Mouse (Mus musculus): ENCODE measurements around the gene Ubl4b. TPM values are rescaled to one million over a fixed set of nuclear protein-coding genes. Genes with fewer than 3 reads are reported as not detected.

The Ubl4b gene
- polyA plus RNA-seq, 2 experiments, result 0.31 TPM; not detected in 1

DNA sequence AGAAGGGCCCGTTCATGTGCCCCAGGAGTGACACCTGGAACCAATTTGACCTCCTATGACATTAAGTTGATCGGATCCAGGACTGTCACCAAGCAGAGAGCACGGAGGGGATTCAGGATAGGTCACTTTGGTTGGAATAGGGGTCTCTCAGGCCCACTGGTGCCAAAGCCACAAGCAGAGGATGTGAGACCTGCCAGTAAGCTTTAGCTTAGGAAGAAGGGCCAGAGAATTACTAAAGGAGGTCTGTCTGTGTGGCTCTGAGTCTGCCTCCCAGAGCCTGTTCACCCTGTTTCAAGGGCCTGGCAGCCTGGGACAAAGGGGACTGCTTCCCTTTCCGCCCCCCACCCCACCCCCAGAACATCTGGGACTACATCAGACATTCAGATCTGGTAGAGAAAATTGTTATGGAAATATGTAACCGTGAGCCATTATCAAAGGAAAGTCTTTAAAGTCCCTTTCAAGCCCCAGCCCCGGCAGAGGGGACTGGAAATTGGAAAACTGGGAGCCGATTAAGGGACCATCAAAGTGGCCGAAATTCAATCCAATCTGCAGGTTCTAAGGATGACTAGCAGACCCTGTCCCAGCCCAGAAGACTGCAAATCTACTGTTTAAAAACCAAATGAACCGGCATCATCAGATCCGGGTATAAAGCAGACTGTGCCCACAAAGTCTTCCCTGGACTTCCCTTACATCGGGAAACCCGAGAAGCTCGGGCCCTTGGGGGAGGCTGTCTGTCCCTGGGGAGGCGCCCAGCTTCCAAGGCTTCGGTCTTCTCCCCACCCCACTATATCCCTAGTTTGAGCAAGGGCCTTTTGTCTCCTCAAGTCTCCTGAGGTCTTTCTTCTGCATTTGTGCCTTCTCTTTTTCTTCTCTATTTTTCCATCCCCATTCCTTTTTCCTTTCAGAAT lies 26.5 kb upstream of the Ubl4b start:
- ATAC-seq (ENCODE audit: low FRiP score, low read depth) (no peak), DNase-seq (ENCODE audit: low spot score) (no peak)
- H3K36me3 ChIP-seq (ENCODE audit: control insufficient read depth, insufficient read depth, low read length), result no peaks in the 10 kb centered on the region
- peaks cover 16% of the 10 kb centered on the region for H3K4me1 ChIP-seq (ENCODE audit: control insufficient read depth, insufficient read depth, low read length)
- H3K27me3 ChIP-seq (ENCODE audit: control insufficient read depth, insufficient read depth, low read length), result peaks cover 61% of the 10 kb centered on the region
- WGBS, result 5% methylated on average over 15 of the region's 15 CpGs
- H3K9me3 ChIP-seq (ENCODE audit: control insufficient read depth, low read length), result no peaks in the 10 kb centered on the region
- no peak overlapping the region for H3K4me3 ChIP-seq (replicated peaks; ENCODE audit: low read length)
- H3K4me2 ChIP-seq (replicated peaks; ENCODE audit: low read depth, low read length, severe bottlenecking), result no peak overlapping the region
- no peak overlapping the region for H3K27ac ChIP-seq (replicated peaks; ENCODE audit: low read depth, low read length)
- H3K9ac ChIP-seq (ENCODE audit: low read depth, low read length, severe bottlenecking), result no peak overlapping the region
- no peak for TF ChIP-seq POLR2A (IDR thresholded peaks at IDR 0.05; ENCODE audit: borderline replicate concordance, extremely low read depth, insufficient read depth, insufficient read length)

DNA sequence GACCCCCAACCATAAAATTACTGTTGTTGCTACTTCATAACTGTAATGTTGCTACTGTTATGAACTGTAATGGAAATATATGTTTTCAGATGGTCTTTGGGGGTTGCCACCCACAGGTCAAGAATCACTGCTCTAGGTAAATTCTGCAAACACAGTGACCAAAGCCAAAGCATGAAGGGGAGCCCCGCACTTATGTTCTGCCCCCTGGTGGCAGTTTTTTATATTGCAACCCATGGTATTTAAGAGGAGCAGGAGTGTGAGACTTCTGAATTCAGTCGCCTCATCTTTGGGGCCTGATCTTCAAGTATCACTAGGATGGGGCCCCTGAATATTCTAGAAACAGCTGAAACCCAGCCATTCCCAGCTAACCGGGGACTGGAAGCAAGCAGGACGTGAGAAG lies 24.6 kb upstream of the Ubl4b start:
- Histone ChIP-seq H3K36me3 (ENCODE audit: control insufficient read depth, insufficient read depth, low read length) (no peaks in the 10 kb centered on the region), H3K9me3 (ENCODE audit: control insufficient read depth, low read length) (no peaks in the 10 kb centered on the region), H3K9ac (ENCODE audit: low read depth, low read length, severe bottlenecking) (no peak overlapping the region), H3K4me2 (replicated peaks; ENCODE audit: low read depth, low read length, severe bottlenecking) (no peak overlapping the region), H3K27me3 (ENCODE audit: control insufficient read depth, insufficient read depth, low read length) (peaks cover 47% of the 10 kb centered on the region), H3K4me3 (replicated peaks; ENCODE audit: low read length) (no peak overlapping the region), H3K4me1 (ENCODE audit: control insufficient read depth, insufficient read depth, low read length) (peaks cover 12% of the 10 kb centered on the region; the same call in 1 of the 2 replicates), H3K27ac (replicated peaks; ENCODE audit: low read depth, low read length) (no peak overlapping the region)
- no peak for ATAC-seq (ENCODE audit: low FRiP score, low read depth)
- DNase-seq (ENCODE audit: low spot score), result peak; percentile 45
- no peak for TF ChIP-seq POLR2A (IDR thresholded peaks at IDR 0.05; ENCODE audit: borderline replicate concordance, extremely low read depth, insufficient read depth, insufficient read length)
- WGBS, result 27% methylated on average over 4 of the region's 4 CpGs

DNA sequence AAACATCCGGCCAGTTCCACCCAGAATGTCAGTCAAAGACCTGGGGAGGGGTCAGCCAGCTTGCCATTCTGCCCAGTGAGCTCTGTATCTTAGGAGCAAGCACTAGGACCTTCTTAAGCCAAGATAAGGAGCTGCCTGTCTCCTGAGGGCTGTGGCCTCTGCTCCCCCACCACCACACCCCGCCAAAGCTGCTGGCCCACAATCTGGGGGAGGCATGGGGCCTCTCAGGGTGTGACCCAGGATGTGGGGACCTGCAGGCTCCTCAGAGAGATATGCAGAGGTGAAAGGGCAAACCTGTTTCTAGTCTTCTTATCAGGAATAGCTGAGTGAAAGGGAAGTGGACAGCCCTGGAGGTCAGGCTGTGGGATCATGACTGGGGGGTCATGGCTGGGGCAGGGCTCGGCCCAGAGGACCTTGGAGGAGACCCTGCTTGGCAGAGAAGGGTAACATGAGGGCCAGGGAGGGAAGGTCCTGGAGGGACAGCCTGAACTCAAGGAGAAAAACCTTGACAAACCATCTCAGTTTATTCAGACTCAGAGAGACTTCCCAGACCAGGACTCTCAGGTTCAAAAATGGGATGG lies 23.0 kb upstream of the Ubl4b start:
- no peaks in the 10 kb centered on the region for H3K36me3 ChIP-seq (ENCODE audit: control insufficient read depth, insufficient read depth, low read length)
- H3K27me3 ChIP-seq (ENCODE audit: control insufficient read depth, insufficient read depth, low read length), result peaks cover 32% of the 10 kb centered on the region
- DNase-seq (ENCODE audit: low spot score), result no peak
- H3K4me2 ChIP-seq (replicated peaks; ENCODE audit: low read depth, low read length, severe bottlenecking), result no peak overlapping the region
- no peak overlapping the region for H3K9ac ChIP-seq (ENCODE audit: low read depth, low read length, severe bottlenecking)
- H3K27ac ChIP-seq (replicated peaks; ENCODE audit: low read depth, low read length), result no peak overlapping the region
- ATAC-seq (ENCODE audit: low FRiP score, low read depth), result no peak
- TF ChIP-seq POLR2A (IDR thresholded peaks at IDR 0.05; ENCODE audit: borderline replicate concordance, extremely low read depth, insufficient read depth, insufficient read length), result no peak
- H3K9me3 ChIP-seq (ENCODE audit: control insufficient read depth, low read length), result no peaks in the 10 kb centered on the region
- peaks cover 12% of the 10 kb centered on the region; the same call in 1 of the 2 replicates for H3K4me1 ChIP-seq (ENCODE audit: control insufficient read depth, insufficient read depth, low read length)
- WGBS, result 36% methylated on average over 3 of the region's 3 CpGs
- H3K4me3 ChIP-seq (replicated peaks; ENCODE audit: low read length), result no peak overlapping the region

DNA sequence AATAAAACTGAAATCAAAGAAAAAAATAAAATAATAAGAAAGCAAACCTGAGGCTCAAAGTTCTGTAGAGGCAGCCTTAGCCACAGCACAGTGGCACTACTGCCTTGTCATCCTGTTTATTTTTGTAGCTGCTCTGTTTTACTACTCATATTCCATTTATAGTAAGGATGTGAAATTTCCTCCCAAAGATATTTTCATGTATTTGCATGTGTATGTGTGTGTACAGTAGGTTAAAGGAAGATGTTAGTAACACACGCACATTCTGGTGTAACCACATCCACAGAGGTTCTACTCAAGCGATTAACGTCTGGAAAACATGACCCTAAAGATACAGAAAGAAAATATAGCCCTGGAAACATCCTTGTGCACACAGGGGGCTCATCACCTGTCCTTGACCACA lies 21.9 kb upstream of the Ubl4b start:
- H3K4me1 ChIP-seq (ENCODE audit: control insufficient read depth, insufficient read depth, low read length), result peaks cover 9% of the 10 kb centered on the region; the same call in 1 of the 2 replicates
- no peak for ATAC-seq (ENCODE audit: low FRiP score, low read depth)
- 82% methylated on average over 3 of the region's 3 CpGs for WGBS
- H3K9ac ChIP-seq (ENCODE audit: low read depth, low read length, severe bottlenecking), result no peak overlapping the region
- no peak for DNase-seq (ENCODE audit: low spot score)
- no peak overlapping the region for H3K4me2 ChIP-seq (replicated peaks; ENCODE audit: low read depth, low read length, severe bottlenecking)
- H3K27ac ChIP-seq (replicated peaks; ENCODE audit: low read depth, low read length), result no peak overlapping the region
- no peaks in the 10 kb centered on the region for H3K36me3 ChIP-seq (ENCODE audit: control insufficient read depth, insufficient read depth, low read length)
- no peaks in the 10 kb centered on the region for H3K9me3 ChIP-seq (ENCODE audit: control insufficient read depth, low read length)
- no peak for TF ChIP-seq POLR2A (IDR thresholded peaks at IDR 0.05; ENCODE audit: borderline replicate concordance, extremely low read depth, insufficient read depth, insufficient read length)
- no peak overlapping the region for H3K4me3 ChIP-seq (replicated peaks; ENCODE audit: low read length)
- peaks cover 28% of the 10 kb centered on the region for H3K27me3 ChIP-seq (ENCODE audit: control insufficient read depth, insufficient read depth, low read length)

DNA sequence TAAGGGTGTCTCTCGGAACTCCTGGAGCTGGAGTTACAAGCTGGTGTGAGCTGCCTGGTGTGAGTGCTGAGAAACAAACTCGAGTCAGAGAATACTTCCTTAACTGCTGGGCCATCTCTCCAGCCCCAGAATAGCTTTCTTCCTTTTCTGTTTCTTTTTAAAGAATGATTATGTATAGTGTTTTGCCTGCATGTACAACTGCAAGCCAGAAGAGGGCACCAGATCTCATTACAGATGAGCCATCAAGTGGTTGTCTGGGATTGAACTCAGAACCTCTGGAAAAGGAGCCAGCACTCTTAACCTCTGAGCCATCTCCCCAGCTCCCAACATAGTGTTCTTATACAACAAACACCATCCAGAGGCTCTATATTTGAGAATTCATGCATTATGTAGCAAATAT lies 16.3 kb upstream of the Ubl4b start:
- Histone ChIP-seq H3K36me3 (ENCODE audit: control insufficient read depth, insufficient read depth, low read length) (no peaks in the 10 kb centered on the region), H3K4me3 (replicated peaks; ENCODE audit: low read length) (no peak overlapping the region), H3K4me2 (replicated peaks; ENCODE audit: low read depth, low read length, severe bottlenecking) (no peak overlapping the region), H3K9me3 (ENCODE audit: control insufficient read depth, low read length) (no peaks in the 10 kb centered on the region), H3K27me3 (ENCODE audit: control insufficient read depth, insufficient read depth, low read length) (no peaks in the 10 kb centered on the region), H3K4me1 (ENCODE audit: control insufficient read depth, insufficient read depth, low read length) (no peaks in the 10 kb centered on the region), H3K27ac (replicated peaks; ENCODE audit: low read depth, low read length) (no peak overlapping the region), H3K9ac (ENCODE audit: low read depth, low read length, severe bottlenecking) (no peak overlapping the region)
- TF ChIP-seq POLR2A (IDR thresholded peaks at IDR 0.05; ENCODE audit: borderline replicate concordance, extremely low read depth, insufficient read depth, insufficient read length), result no peak
- ATAC-seq (ENCODE audit: low FRiP score, low read depth) (no peak), DNase-seq (ENCODE audit: low spot score) (no peak)
- WGBS, result 50% methylated on average over 2 of the region's 2 CpGs

Measured in limb, embryonic 14.5 days (tissue).